Mouse (Mus musculus) hindbrain, embryonic 10.5 days (tissue): ENCODE results near the gene Gm5565. TPM values are rescaled to one million over a fixed set of nuclear protein-coding genes. Genes with fewer than 3 reads are reported as not detected.
"Not testable (repeated sequence)": the region's sequence is repeated elsewhere in the genome, so short reads cannot be mapped to it uniquely, and the experiment has no call there.

ENCODE experiments used
- DNase-seq: peaks from one replicate; pipeline ENCODE4 v3.0.0-alpha.2; 2017; ENCODE audit warnings: low spot score
- H3K27ac ChIP-seq: fragments of 300-500 bp; sonication (generic); 2 replicates; pipeline ENCODE4 v1.5.1; 2016; ENCODE audit warnings: mild to moderate bottlenecking, moderate library complexity
- H3K27me3 ChIP-seq: fragments of 300-500 bp; sonication (generic); 2 replicates; pipeline ENCODE4 v1.6.1; 2016; ENCODE audit warnings: mild to moderate bottlenecking; ENCODE audit not compliant: poor library complexity, insufficient read depth, severe bottlenecking
- H3K36me3 ChIP-seq: fragments of 300-500 bp; sonication (generic); 2 replicates; pipeline ENCODE4 v1.6.1; 2016; ENCODE audit warnings: mild to moderate bottlenecking, moderate library complexity
- H3K4me1 ChIP-seq: fragments of 300-500 bp; sonication (generic); replicated peaks from 2 replicates; pipeline ENCODE4 v1.6.1; 2016; ENCODE audit warnings: mild to moderate bottlenecking
- H3K4me3 ChIP-seq: fragments of 300-500 bp; sonication (generic); 2 replicates; pipeline ENCODE4 v1.5.1; 2016; ENCODE audit warnings: mild to moderate bottlenecking, moderate library complexity
- H3K9me3 ChIP-seq: fragments of 300-500 bp; sonication (generic); 2 replicates; pipeline ENCODE4 v1.6.1; 2016; ENCODE audit warnings: mild to moderate bottlenecking, moderate library complexity
- WGBS: fragments of 180-500 bp; shearing (Covaris S2); methylation state at CpG from one replicate; pipeline ENCODE4 v1.1.7; 2016; 5-methylcytosine and 5-hydroxymethylcytosine counted together
- polyA plus RNA-seq: library from polyadenylated mRNA; unstranded; fragments of >200 nt; fragmentation: Nextera tagmentation; extraction: Ambion mirVana; gene quantifications from 2 replicates; pipeline ENCODE4 v1.2.1, GENCODE M21; 2016

Gene Gm5565
- polyA plus RNA-seq, 1 experiment from 2014 or later: not detected

DNA sequence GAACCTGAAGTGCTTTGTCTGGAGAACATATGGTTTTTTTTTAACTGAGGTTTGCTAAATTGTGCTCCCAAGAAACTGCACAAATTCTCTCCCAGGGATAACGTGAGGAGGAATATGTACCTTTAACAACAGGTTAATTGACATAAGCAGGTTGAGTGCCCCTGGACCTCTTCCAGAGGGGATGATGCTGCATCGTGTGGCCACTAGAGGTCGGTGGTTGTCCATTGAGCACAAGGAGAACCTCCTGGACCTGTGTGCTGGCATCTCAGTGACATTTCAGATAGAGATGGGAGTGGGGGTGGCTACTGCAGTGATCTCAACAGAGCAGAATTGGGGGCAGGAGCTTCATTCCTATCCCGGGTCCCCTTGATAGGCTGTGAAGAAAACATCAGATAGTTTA lies 12.4 kb upstream of the Gm5565 start:
- peaks cover 32% of the 10 kb centered on the region for H3K9me3 ChIP-seq
- not testable (repeated sequence) for H3K4me3 ChIP-seq, H3K36me3 ChIP-seq, H3K27ac ChIP-seq, H3K4me1 ChIP-seq, DNase-seq, H3K27me3 ChIP-seq
- WGBS: 64% methylated on average over 4 of the region's 4 CpGs

DNA sequence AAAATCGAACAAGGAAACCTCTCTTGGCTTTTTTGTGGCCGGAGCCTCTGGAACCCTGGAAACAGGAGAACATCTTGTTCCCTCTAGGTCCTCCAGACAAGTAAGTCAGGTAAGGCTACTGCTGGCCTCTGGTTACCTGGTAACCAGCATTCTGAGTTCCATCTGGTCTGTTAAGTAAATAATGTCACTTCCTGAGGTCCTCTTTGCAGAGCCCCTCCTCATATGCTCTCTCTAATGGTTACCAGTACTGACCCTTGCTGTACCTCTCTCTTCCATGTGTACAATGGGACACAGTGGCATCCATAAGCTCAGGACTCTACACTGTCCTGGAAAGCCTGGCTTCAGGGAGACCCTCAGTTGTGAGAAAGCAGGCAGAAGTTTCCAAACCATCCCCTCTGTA lies 10.3 kb upstream of the Gm5565 start, which contains the start of gene Gm6309:
TSS of gene Gm6309 (minus strand) at position 101 of the 400 bp plus-strand sequence.
- WGBS: 79% methylated on average over 2 of the region's 2 CpGs
- H3K9me3 ChIP-seq: peaks cover 32% of the 10 kb centered on the region
- not testable (repeated sequence) for H3K27ac ChIP-seq, H3K36me3 ChIP-seq, H3K4me3 ChIP-seq, H3K27me3 ChIP-seq, H3K4me1 ChIP-seq, DNase-seq

DNA sequence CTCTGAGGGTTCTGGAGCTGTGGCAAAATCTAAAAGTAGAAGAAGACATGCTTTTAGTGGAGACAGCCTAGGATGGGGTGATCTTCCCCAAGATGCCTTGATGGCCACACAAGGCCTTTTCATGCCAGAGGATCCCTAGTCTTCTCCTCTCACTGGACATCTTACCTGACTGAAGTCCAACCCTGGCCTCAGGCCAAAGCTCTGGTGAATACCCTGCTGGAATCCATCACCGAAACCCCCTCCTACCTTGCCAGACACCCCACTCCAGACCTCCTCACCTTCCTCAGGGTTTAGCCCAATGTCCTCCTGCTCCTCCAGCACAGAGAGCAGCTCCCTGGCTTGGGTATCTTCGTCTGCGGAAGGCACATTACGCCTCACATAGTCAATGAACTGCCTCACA lies 2.0 kb downstream of the Gm5565 start:
- H3K36me3 ChIP-seq, H3K4me3 ChIP-seq, H3K4me1 ChIP-seq, DNase-seq, H3K27me3 ChIP-seq, H3K27ac ChIP-seq: not testable (repeated sequence)
- WGBS: 94% methylated on average over 4 of the region's 4 CpGs
- H3K9me3 ChIP-seq: peaks cover 42% of the 10 kb centered on the region

DNA sequence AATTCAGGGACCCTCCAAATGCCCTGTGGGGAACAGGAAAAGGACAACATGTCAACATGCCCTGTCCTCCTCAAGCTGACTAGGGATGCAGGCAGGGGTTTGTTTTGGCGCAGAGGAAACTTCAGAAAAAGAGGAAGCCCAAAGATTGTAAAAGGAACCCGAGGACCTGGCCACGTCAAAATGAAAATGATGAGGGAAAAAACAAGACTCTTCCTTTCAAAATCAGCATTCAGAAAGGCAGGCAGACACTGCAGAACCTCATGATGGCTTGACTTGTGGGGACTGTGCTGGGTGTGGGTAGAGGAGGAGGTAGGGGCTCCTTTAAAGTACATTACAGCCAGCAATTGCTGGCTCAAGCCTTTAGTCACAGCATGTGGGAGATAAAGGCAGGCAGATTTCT lies 9.9 kb downstream of the Gm5565 start:
- H3K27ac ChIP-seq: no peak overlapping the region
- H3K36me3 ChIP-seq: no peaks in the 10 kb centered on the region
- no peak overlapping the region for H3K4me3 ChIP-seq
- H3K9me3 ChIP-seq: peaks cover 36% of the 10 kb centered on the region
- no peaks in the 10 kb centered on the region for H3K4me1 ChIP-seq
- H3K27me3 ChIP-seq: no peaks in the 10 kb centered on the region
- no peak for DNase-seq
- 78% methylated on average over 3 of the region's 3 CpGs for WGBS

DNA sequence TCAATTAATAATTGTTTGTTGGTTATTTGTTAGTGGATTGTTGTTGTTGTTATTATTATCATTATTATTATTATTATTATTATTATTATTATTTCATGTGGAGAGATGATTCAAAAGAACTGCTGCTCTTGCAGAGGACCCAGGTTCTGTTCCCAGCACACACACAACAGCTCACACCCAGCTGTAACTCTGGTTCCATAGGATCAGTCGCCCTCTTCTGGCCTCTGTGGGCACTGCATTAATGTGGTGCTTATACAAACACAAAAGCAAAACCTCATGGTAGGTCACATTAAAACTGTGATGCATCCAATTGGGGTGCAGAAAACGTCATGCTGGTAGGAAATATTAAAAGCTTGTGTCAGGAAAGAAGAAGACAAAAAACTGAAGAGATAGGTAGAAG lies 12.4 kb downstream of the Gm5565 start:
- no peak overlapping the region for H3K4me3 ChIP-seq
- 43% methylated on average over 2 of the region's 2 CpGs for WGBS
- H3K27ac ChIP-seq: no peak overlapping the region
- no peaks in the 10 kb centered on the region for H3K4me1 ChIP-seq
- H3K9me3 ChIP-seq: peaks cover 43% of the 10 kb centered on the region
- H3K36me3 ChIP-seq: no peaks in the 10 kb centered on the region
- DNase-seq: peak; percentile 21
- H3K27me3 ChIP-seq: no peaks in the 10 kb centered on the region

Other genes with a start within 250 kb of the Gm5565 start
- not detected in 2 replicates for gene Cyp3a25, start 150.9 kb downstream of the Gm5565 start, polyA plus RNA-seq
- not detected in 2 replicates for gene Cyp3a59, start 81.3 kb downstream of the Gm5565 start, polyA plus RNA-seq
- gene Gm6309, start 10.2 kb upstream of the Gm5565 start, polyA plus RNA-seq: not detected in 2 replicates
- 0.24 TPM in 1 of 2 replicates, not detected in the other for gene 1700001J03Rik, start 24.8 kb upstream of the Gm5565 start, polyA plus RNA-seq
- gene Rnf6, start 61.0 kb upstream of the Gm5565 start, polyA plus RNA-seq: 18.9 and 26.1 TPM in 2 replicates
- gene Cdk8, start 70.7 kb upstream of the Gm5565 start, polyA plus RNA-seq: 23.4 and 25.8 TPM in 2 replicates
- 13.1 and 16.7 TPM in 2 replicates for gene Wasf3, start 224.4 kb upstream of the Gm5565 start, polyA plus RNA-seq